Mouse (Mus musculus): ENCODE measurements around the gene Dhdh.
"Not testable (repeated sequence)": the region's sequence is repeated elsewhere in the genome, so short reads cannot be mapped to it uniquely, and the experiment has no call there.

Dhdh gene

GRCm38 (mm10) chr7:45488293-45489204 lies at the start of gene Dhdh:
TSS of gene Dhdh (minus strand) at chr7:45488805.
- DNase-seq: peak; percentile 67

- DNase-seq: no peak
Measured at GRCm38 (mm10) chr7:45537602-45538001, 49.0 kb upstream of the Dhdh start.

DNA sequence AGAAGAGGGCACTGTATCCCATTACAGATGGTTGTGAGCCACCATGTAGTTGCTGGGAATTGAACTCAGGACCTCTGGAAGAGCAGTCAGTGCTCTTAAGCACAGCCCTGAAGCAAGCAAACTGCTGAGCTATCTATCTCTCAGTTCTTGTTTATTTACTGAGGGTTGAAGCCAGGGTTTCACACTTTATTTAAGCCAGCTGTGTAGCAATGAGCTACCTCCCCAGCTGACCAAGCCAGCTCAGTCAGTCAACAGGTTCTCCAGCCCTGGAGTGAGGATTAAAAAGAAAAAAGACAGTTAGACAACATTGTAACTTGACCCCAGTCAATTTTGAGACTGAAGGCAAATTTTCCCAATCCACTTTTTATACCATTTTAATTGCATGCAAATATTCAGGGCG lies 47.1 kb upstream of the Dhdh start:
- no peak for DNase-seq

- DNase-seq: no peak
Measured at GRCm38 (mm10) chr7:45530643-45531042, 42.0 kb upstream of the Dhdh start.

DNA sequence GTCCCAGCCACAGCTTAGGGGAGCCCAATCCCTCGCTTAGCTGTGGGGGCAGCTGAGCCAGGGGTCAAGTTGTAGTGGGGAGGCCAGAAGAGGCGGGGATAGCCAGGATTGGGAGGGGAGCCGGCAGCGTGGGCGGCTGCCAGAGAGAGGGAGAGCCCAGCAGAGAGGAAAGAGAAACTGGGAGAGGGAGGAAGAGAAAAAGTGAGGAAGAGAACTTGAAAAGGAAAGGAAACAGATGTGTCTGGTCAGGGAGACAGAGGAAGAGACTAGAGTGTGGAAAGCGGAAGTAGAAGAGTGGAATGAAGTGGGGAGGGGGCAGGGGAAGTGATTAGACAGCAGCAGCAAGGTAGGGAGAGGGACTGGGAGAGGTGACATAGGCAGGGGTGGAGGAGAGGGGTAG lies 40.9 kb upstream of the Dhdh start:
- no peak for DNase-seq

GRCm38 (mm10) chr7:45527169-45527568 lies 38.6 kb upstream of the Dhdh start:
- DNase-seq: not testable (repeated sequence)

DNA sequence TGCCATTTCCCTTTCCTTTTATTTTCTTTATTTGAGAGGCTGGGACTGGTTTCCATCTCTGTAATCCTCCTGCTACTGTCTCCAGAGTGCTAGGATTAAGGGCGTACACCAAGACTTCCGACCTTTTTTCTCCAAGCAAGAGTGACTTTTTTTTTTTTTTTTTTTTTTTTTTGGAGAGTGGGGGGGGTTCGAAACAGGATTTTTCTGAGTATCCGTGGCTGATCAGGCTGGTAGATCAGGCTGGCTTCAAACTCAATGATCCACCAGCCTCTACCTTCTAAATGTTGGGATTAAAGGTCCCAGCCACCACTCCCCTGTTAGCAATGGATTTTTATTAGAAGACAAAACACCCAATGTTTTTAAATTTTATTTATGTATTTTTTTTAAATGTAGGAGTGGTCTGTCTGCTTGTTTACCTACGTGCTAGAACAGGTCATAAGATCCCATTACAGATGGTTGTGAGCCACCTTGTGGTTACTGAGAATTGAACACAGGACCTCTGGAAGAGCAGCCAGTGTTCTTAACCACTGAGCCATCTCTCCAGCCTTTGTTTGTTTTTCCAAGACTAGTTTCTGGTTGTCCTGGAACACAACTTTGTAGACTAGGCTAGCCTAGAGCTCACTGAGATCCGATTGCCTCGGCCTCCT lies 38.0 kb upstream of the Dhdh start:
- DNase-seq: peak; percentile 45

GRCm38 (mm10) chr7:45525809-45526473 lies 37.3 kb upstream of the Dhdh start, which contains the start of the genes Ppp1r15a and Plekha4:
TSS of gene Ppp1r15a (minus strand) at chr7:45526268.
TSS of gene Plekha4 (plus strand) at chr7:45526330.
- peak; percentile 94 for DNase-seq

- DNase-seq: peak; percentile 57
Measured at GRCm38 (mm10) chr7:45524841-45525621, 36.4 kb upstream of the Dhdh start.

DNA sequence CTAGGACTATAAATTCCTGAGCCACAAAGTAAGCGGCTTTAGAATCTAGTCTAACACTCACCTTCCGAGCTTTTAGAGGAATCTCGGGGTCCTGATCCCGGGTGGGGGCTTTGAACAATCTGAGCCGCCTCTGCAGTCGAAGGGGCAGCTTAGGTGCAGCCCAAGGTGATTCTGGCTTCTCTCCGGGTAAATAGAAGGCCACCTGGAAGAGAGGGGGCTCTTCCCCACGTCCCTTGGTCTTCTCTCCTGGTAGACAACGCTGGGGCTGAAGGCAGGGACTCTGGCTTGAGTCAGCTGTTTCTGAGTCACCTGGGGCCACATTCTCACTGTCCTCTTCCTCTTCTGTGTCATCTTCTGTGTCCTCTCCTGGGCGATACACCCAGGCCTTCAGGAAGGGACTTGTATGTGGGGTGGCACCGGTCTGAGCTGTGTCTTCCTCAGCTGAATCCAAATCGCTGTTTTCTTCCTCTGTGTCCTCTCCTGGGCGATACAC lies 35.1 kb upstream of the Dhdh start:
- no peak for DNase-seq

DNA sequence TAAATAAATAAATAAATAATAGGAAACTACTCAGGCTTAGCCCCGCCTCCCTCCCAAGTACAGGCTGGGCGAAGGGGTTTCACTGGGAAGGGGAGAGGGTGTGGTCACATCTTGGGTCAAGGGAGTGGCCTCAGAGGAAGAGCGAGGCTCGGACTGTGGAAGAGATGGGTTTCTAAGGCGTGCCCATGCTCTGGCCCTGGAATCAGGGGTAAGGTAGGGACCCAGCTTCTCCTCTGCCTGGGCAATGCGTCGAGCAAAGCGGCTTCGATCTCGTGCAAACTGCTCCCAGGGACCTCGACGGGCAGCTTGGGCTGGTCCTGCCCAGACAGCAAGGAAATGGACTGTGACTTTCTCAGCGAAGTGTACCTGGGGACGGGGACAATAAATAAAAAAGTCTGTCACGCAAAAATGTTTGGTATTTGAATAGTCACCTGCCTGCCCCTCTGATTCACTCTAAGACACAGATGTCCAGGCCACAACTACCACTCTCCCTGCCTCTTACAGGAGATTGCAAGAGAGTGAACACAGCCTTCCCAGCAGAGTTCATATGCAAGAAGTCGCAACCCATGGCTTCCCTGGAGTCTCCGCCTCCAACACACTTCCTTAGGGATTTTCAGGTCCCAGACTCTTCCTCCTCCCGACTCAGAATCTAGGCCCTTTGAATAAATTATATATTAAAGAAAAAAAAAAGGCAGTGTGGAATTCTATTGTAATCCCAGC lies 34.5 kb upstream of the Dhdh start:
- peak; percentile 37 for DNase-seq

DNA sequence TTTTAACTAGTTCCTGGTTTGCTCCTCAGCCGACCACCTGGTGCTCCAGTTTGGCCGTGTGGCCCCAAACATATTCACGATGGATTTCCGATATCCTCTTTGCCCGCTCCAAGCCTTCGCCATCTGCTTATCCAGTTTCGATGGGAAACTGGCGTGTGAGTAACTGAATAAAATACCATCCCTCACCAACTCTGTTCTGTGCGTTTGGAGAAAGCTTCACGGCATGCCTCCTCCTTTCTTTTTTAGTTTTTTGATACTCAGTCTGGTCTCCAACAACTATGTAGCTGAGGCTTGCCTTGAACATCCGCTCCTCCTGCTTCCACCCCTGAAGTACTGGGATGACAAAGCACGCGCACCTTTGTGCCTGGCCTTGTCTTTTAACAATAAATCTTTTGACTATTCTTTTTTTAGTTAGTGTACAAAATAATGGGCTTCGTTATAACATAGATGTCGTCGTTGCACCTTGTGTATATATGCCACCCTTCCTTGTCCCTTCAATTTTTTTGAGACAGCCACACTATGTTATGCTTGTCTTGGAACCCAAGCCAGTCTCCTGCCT lies 33.7 kb upstream of the Dhdh start:
- DNase-seq: no peak

- DNase-seq: peak; percentile 89
Measured at GRCm38 (mm10) chr7:45521728-45522184, 33.2 kb upstream of the Dhdh start.

DNA sequence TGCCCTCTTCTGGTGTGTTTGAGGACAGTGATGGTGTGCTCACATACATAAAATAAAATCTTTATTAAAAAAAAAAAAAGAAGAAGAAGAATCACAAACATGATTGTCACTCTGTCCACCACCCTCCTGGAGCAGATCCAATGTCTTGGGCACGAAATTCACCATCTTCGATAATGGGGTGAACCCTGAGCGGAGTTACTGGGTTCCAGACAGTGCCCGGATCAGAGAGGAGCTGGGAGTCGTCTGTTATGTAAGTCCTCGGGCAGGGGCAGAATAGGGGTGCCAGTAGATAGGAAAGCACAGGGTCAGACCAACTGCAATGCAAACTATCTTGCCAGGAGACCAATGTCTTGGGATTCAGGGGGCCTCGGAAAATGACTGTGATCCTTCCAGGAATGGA lies 32.0 kb upstream of the Dhdh start:
- no peak for DNase-seq

DNA sequence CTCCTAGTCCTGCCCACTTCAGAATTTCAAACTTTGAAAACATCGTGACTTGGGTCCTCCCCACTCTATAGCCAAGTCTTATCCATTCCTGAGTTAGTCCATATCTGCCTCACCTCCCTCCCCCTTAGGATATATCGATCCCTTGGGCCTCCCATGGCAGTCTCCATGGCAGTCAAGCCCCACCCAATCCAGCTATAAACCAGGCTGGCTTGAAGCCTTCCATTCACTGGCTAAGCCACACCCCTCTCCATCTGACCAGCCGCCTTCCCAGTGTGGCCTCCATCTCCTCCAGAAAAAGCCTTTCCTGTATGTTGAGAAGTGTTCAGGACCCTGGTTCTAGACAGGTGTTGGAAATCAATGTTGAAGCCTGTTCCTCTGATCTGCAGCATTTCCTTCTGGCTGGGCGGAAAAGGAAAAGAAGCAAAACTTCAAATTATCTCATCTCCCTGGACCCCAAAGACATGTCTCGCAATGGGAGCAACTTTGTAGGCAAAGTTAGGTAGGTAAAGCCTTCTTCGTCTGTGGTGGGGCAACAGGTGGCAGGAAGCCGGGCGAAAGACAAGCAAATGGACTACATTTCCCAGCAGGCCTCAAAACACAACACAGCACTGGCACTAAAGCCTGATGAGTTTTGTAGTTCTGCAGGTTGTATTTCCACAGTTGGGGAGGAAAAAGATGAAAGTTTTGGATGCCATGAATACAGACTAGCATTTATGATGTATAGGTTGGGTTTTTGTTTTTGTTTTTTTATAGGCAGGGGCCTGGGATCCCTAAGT lies 30.9 kb upstream of the Dhdh start:
- DNase-seq: no peak

DNA sequence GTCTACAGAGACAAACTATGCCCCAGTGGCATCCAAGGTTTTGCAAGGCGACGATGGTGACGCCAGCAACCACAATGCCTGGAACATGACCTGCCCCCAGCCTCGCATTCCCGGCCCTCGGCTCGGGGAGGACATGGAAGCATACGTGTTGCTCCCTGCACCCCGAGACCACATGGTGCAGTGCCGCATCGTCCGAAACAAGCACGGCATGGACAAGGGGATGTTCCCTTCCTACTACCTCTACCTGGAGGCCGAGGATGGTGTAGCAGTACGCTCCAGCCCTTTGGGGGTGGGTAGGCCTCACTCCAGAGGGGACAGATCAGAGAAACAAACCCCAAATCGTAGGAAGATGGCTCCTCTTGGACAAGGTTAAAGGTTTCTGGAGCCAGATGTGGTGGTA lies 30.0 kb upstream of the Dhdh start:
- DNase-seq: no peak

GRCm38 (mm10) chr7:45516846-45517245 lies 28.2 kb upstream of the Dhdh start:
- not testable (repeated sequence) for DNase-seq

DNA sequence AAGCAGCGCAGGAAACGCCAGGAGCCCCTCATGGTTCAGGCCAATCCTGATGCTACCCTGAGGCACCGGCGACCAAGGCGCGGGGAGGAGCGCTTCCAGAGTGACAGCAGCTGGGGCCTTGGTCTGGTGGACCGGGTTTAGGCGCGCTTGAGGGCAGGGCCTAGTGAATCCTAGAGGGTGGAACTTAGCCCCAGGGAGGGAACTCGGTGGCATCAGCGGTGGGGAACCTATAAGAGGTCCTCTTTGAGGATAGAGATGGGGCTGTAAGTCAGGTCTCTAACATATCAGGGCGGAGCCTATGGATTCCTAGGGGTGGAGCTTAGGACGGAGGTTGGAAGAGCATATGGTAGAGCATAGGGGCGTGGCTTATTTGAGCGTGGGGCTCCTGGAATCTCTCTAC lies 26.8 kb upstream of the Dhdh start:
- DNase-seq: no peak

GRCm38 (mm10) chr7:45514411-45514810 lies 25.8 kb upstream of the Dhdh start:
- DNase-seq: no peak
